Mouse (Mus musculus) spleen, adult 12 weeks (tissue): ENCODE data around the gene Fancc.
"Not testable (repeated sequence)": the region's sequence is repeated elsewhere in the genome, so short reads cannot be mapped to it uniquely, and the experiment has no call there.

Experiments used
- DNase-seq: peaks from one replicate; pipeline ENCODE4 v3.0.0; 2022; ENCODE audit warnings: low spot score

Fancc gene

GRCm38 (mm10) chr13:63316407-63316806 lies 180.7 kb downstream of the Fancc start:
- no peak for DNase-seq

- no peak for DNase-seq
Measured at GRCm38 (mm10) chr13:63315777-63316176, 181.3 kb downstream of the Fancc start.

- not testable (repeated sequence) for DNase-seq
Measured at GRCm38 (mm10) chr13:63315111-63315510, 182.0 kb downstream of the Fancc start.

GRCm38 (mm10) chr13:63314608-63314920 lies 182.5 kb downstream of the Fancc start:
- no peak for DNase-seq

- no peak for DNase-seq
Measured at GRCm38 (mm10) chr13:63313748-63314607, 183.1 kb downstream of the Fancc start.

- no peak for DNase-seq
Measured at GRCm38 (mm10) chr13:63313247-63313646, 183.8 kb downstream of the Fancc start.

GRCm38 (mm10) chr13:63311156-63311555 lies 185.9 kb downstream of the Fancc start:
- DNase-seq = no peak

- DNase-seq = no peak
Measured at GRCm38 (mm10) chr13:63309563-63309962, 187.5 kb downstream of the Fancc start.

GRCm38 (mm10) chr13:63306768-63307167 lies 190.3 kb downstream of the Fancc start:
- no peak for DNase-seq

GRCm38 (mm10) chr13:63305160-63306011 lies 191.7 kb downstream of the Fancc start:
- DNase-seq = no peak

- DNase-seq = no peak
Measured at GRCm38 (mm10) chr13:63304799-63305159, 192.3 kb downstream of the Fancc start.

- DNase-seq = no peak
Measured at GRCm38 (mm10) chr13:63304124-63304792, 192.8 kb downstream of the Fancc start.

GRCm38 (mm10) chr13:63302381-63302780 lies 194.7 kb downstream of the Fancc start:
- no peak for DNase-seq

- DNase-seq = no peak
Measured at GRCm38 (mm10) chr13:63301764-63302209, 195.3 kb downstream of the Fancc start.

- no peak for DNase-seq
Measured at GRCm38 (mm10) chr13:63300929-63301328, 196.1 kb downstream of the Fancc start.

GRCm38 (mm10) chr13:63298931-63299330 lies 198.1 kb downstream of the Fancc start:
- no peak for DNase-seq

- no peak for DNase-seq
Measured at GRCm38 (mm10) chr13:63297933-63298332, 199.1 kb downstream of the Fancc start.

- no peak for DNase-seq
Measured at GRCm38 (mm10) chr13:63297003-63297402, 200.1 kb downstream of the Fancc start.

GRCm38 (mm10) chr13:63296300-63296699 lies 200.8 kb downstream of the Fancc start:
- no peak for DNase-seq

- DNase-seq = no peak
Measured at GRCm38 (mm10) chr13:63294359-63295193, 202.5 kb downstream of the Fancc start.

- DNase-seq = no peak
Measured at GRCm38 (mm10) chr13:63293647-63294046, 203.4 kb downstream of the Fancc start.

- DNase-seq = no peak
Measured at GRCm38 (mm10) chr13:63291016-63291415, 206.1 kb downstream of the Fancc start.
